Mouse (Mus musculus) hindbrain, embryonic 16.5 days (tissue): Measurements from ENCODE around the gene Ttc39a. TPM values are rescaled to one million over a fixed set of nuclear protein-coding genes. Genes with fewer than 3 reads are reported as not detected.
"Not testable (repeated sequence)": the region's sequence is repeated elsewhere in the genome, so short reads cannot be mapped to it uniquely, and the experiment has no call there.

Experiments
- ATAC-seq: fragments of 200-750 bp; cut with Nextera tagmentation; 2 replicates; pipeline ENCODE4 v1.8.0; 2017; ENCODE audit warnings: moderate TSS enrichment, moderate library complexity
- H3K27ac ChIP-seq: fragments of 300-500 bp; sonication (generic); 2 replicates; pipeline ENCODE4 v1.5.1; 2014; ENCODE audit warnings: low read depth, mild to moderate bottlenecking, control low read depth, low read length, moderate library complexity
- H3K27me3 ChIP-seq: fragments of 300-500 bp; sonication (generic); replicated peaks from 2 replicates; pipeline ENCODE4 v1.6.1; 2014; ENCODE audit warnings: low read length; ENCODE audit not compliant: control insufficient read depth, insufficient read depth
- H3K36me3 ChIP-seq: fragments of 300-500 bp; sonication (generic); 2 replicates; pipeline ENCODE4 v1.6.1; 2014; ENCODE audit warnings: mild to moderate bottlenecking, low read length, moderate library complexity, mixed read lengths; ENCODE audit not compliant: control insufficient read depth, insufficient read depth
- H3K4me1 ChIP-seq: fragments of 300-500 bp; sonication (generic); 2 replicates; pipeline ENCODE4 v1.6.1; 2014; ENCODE audit warnings: low read depth, low read length; ENCODE audit not compliant: control insufficient read depth, insufficient read depth
- H3K4me2 ChIP-seq: fragments of 300-500 bp; sonication (generic); 2 replicates; pipeline ENCODE4 v1.6.1; 2014; ENCODE audit warnings: mild to moderate bottlenecking, low read length, control low read depth, moderate library complexity
- H3K4me3 ChIP-seq: fragments of 300-500 bp; sonication (generic); 2 replicates; pipeline ENCODE4 v1.5.1; 2014; ENCODE audit warnings: mild to moderate bottlenecking, low read length, control low read depth, moderate library complexity
- H3K9ac ChIP-seq: fragments of 300-500 bp; sonication (generic); 2 replicates; pipeline ENCODE4 v1.6.1; 2014; ENCODE audit warnings: low read depth, mild to moderate bottlenecking, control low read depth, low read length, moderate library complexity
- H3K9me3 ChIP-seq: fragments of 300-500 bp; sonication (generic); 2 replicates; pipeline ENCODE4 v1.6.1; 2014; ENCODE audit warnings: mild to moderate bottlenecking, low read length, moderate library complexity; ENCODE audit not compliant: control insufficient read depth
- WGBS: fragments of 180-500 bp; shearing (Covaris S2); extraction: QIAGEN DNeasy Blood & Tissue Kit; methylation state at CpG from one replicate; pipeline ENCODE4 v1.1.7; 2014; 5-methylcytosine and 5-hydroxymethylcytosine counted together
- polyA plus RNA-seq: library from polyadenylated mRNA; unstranded; fragments of >200 nt; fragmentation: Nextera tagmentation; extraction: Ambion mirVana; gene quantifications from 2 replicates; pipeline ENCODE4 v1.2.1, GENCODE M21; 2015

The Ttc39a gene
- polyA plus RNA-seq, 1 experiment from 2014 or later = 5.0 TPM

DNA sequence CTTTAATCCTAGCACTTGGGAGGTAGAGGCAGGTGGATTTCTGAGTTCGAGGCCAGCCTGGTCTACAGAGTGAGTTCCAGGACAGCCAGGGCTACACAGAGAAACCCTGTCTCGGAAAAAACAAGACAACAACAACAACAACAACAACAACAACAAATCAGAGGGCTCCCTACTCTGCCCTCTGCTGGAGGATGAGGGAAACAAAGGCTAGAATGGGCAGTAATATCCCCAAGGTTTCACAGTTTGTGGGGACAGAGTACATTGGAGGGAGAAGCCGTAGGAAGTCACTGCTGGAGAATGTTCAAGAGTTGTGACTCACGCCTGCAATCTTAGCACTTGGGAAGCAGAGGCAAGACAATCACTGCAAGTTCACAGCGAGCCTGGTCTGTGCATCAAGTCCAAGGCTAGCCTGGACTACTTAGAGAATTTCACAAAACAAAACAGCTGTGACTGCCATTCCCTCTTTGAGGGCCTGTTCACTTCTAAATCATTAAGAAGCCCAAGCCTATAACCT lies 5.2 kb upstream of the Ttc39a start:
- Histone ChIP-seq H3K36me3 (no peaks in the 10 kb centered on the region), H3K27me3 (no peaks in the 10 kb centered on the region), H3K9me3 (no peaks in the 10 kb centered on the region), H3K27ac (no peak overlapping the region), H3K4me2 (no peak overlapping the region), H3K4me3 (no peak overlapping the region), H3K4me1 (peaks cover 6% of the 10 kb centered on the region), H3K9ac (no peak overlapping the region)
- no peak for ATAC-seq
- WGBS = 72% methylated on average over 5 of the region's 5 CpGs

DNA sequence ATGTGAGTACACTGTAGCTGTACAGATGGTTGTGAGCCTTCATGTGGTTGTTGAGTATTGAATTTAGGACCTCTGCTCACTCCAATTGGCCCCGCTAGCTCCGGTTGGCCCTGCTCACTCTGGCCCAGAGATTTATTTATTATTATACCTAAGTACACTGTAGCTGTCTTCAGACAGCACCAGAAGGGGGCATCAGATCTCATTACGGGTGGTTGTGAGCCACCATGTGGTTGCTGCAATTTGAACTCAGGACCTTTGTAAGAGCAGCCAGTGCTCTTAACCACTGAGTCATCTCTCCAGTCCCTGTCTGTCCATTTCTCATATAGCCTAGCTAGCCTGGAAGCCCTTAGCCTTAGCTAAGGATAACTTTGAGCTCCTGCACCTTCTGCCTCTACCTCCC lies 1.5 kb upstream of the Ttc39a start:
- H3K4me3 ChIP-seq, ATAC-seq: not testable (repeated sequence)

DNA sequence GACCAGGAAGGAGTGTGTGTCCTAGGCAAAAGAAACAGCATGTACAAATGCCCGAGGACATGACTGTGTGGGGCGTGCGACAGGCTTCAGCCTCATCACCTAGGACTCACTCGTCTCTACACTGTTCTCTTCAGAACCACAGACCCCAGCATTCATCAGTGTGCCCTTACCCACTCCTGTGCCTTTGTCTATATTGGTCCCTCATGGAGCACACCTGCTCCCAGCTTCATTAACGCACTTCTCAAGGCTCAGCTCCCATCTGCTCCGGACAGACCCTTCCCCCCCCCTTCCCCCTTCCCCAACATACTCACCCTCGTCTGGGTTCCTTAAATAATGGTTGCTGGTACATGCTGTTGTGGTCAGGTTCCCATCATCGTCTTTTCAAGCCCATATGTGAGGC lies 1.0 kb upstream of the Ttc39a start:
- Histone ChIP-seq H3K9me3 (no peaks in the 10 kb centered on the region), H3K9ac (no peak overlapping the region), H3K4me2 (peak overlapping the region; percentile 91; the same call in 1 of the 2 replicates), H3K27ac (no peak overlapping the region), H3K4me1 (peaks cover 10% of the 10 kb centered on the region), H3K36me3 (no peaks in the 10 kb centered on the region), H3K27me3 (no peaks in the 10 kb centered on the region), H3K4me3 (no peak overlapping the region)
- ATAC-seq = no peak
- WGBS = 44% methylated on average over 8 of the region's 8 CpGs

More for the DNA sequence above, 1.5 kb upstream of the Ttc39a start:
- not testable (repeated sequence) for H3K27me3 ChIP-seq, H3K4me2 ChIP-seq, H3K9me3 ChIP-seq, H3K9ac ChIP-seq, H3K36me3 ChIP-seq, H3K27ac ChIP-seq
- peaks cover 10% of the 10 kb centered on the region for H3K4me1 ChIP-seq
- WGBS = 86% methylated on average over 3 of the region's 3 CpGs

DNA sequence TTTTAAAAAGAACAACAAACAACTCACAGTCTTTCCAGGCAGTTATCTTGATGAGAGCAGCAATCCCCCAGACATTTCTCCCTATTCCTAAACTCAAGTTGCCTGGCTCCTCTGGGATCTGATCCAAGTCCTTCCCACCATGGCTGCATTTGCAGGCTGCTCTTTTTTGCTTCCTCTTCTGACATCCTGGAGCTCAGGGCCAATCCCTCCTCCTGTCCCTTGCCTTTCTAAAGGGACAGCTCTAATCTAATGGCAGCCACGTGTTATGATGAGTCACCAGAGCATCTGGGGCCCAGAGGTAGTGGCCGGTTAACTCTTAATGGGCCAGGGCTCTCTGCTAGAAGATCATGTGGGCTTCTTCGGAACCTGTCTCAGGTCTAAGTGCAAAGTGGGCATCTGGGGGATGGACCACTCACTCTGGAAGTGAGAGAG lies 353 bp upstream of the Ttc39a start:
- peak overlapping the region; percentile 86 for H3K9ac ChIP-seq
- H3K27me3 ChIP-seq = no peaks in the 10 kb centered on the region
- no peaks in the 10 kb centered on the region for H3K9me3 ChIP-seq
- H3K27ac ChIP-seq = peak overlapping the region; percentile 16
- ATAC-seq = peak; percentile 74
- H3K4me1 ChIP-seq = peaks cover 10% of the 10 kb centered on the region
- H3K4me3 ChIP-seq = peak overlapping the region; percentile 58
- no peaks in the 10 kb centered on the region for H3K36me3 ChIP-seq
- H3K4me2 ChIP-seq = peak overlapping the region; percentile 91
- 11% methylated on average over 3 of the region's 3 CpGs for WGBS

DNA sequence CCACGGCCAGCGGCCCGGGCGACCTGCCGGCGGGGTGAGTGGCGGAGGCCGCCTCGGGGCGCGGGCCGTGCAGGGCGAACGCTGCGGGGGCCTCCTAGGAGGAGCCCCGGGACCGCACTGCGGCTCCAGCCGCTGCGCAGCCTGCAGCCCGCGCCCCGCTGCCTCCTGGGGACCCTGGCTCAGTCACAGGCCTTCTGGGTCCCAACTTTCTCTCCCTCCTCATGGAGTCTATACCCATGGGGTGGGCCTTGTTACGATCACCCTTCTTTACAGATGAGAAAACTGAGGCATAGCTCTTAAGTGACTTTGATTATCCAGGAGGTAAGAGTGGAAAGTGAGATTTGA lies 725 bp downstream of the Ttc39a start:
- Histone ChIP-seq H3K4me2 (peak overlapping the region; percentile 91), H3K36me3 (no peaks in the 10 kb centered on the region), H3K4me3 (peak overlapping the region; percentile 58), H3K4me1 (peaks cover 10% of the 10 kb centered on the region), H3K9me3 (no peaks in the 10 kb centered on the region), H3K9ac (peak overlapping the region; percentile 86), H3K27me3 (no peaks in the 10 kb centered on the region), H3K27ac (no peak overlapping the region)
- WGBS = 6% methylated on average over 9 of the region's 24 CpGs
- ATAC-seq = peak; percentile 34; the same call in 1 of the 2 replicates

DNA sequence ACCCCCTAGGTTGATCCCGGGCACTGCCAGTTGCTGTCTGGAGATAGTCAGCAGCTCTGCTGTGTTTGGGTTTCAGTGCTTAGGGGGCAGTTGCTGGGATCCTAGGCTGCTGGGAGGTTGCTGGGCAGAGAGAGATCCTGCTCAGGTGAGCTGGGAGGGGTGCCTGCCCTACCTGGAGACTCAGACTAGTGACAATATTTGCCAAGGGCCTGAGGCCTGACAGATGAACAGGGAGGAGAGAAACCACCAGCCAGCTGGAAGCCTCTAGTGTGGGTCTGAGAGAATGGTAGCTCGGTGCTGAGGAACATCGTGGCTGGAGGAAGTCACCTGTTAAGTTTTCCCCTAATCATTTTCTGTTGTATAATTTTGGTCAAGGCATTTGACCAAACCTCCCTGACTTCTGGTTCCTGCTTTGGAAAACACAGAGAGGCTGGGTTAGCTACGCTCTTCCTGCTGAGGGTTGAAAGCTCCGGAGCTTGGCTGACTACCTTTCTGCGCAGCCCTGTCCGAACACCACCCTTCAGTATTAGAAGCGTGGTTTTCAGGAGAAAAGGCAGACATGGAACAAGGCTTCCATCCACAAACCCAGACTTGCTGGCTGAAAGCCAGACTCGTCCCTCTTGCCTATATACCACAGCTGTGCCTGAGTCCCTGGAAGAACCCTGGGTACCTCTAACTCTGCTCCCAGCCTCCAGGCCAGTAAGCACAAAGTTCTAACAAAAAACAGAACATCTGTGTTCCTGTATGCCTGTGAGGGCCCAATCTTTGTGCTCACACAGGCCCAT lies 1.5 kb downstream of the Ttc39a start:
- H3K4me3 ChIP-seq = no peak overlapping the region
- H3K36me3 ChIP-seq = no peaks in the 10 kb centered on the region
- peaks cover 10% of the 10 kb centered on the region for H3K4me1 ChIP-seq
- H3K9ac ChIP-seq = no peak overlapping the region
- peak overlapping the region; percentile 91; the same call in 1 of the 2 replicates for H3K4me2 ChIP-seq
- H3K27ac ChIP-seq = no peak overlapping the region
- no peaks in the 10 kb centered on the region for H3K27me3 ChIP-seq
- WGBS = 75% methylated on average over 9 of the region's 9 CpGs
- no peak for ATAC-seq
- H3K9me3 ChIP-seq = no peaks in the 10 kb centered on the region

DNA sequence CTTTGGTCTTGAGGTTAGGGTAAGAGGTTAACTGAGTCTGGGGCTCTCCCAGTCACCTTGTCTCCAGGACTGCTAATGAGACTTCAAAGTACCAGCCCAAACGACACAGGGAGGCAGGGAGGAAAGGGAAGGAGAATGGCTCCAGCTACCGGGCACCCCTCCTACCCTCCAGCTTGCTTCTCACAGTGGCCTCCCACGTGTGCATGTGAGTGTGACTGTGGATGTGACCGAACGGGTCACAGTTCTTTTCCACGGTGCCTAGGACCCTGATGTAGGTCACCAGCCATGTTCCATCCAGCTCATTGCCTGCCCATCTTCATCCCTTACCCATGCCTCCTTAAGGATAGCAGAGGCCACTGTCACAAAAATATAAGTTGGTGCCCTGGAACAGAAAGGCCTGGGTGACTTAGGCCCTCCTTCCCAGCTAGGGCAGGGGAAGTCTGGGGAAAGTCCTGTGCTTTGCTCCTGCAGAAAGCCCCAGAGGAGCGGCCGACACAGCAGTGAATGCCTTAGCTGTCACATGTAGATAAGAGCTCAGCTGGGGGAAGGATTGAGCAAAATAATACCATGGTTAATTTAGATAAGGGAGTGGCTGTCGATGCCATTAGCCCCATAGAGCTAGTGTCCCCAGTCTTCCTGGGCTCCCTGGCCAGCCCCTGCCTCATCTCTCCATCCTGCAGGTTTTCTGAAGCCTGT lies 4.4 kb downstream of the Ttc39a start:
- ATAC-seq = no peak
- Histone ChIP-seq H3K9me3 (no peaks in the 10 kb centered on the region), H3K4me2 (no peak overlapping the region), H3K27ac (no peak overlapping the region), H3K9ac (no peak overlapping the region), H3K4me1 (peaks cover 8% of the 10 kb centered on the region), H3K36me3 (no peaks in the 10 kb centered on the region), H3K27me3 (no peaks in the 10 kb centered on the region), H3K4me3 (no peak overlapping the region)
- 60% methylated on average over 9 of the region's 9 CpGs for WGBS

DNA sequence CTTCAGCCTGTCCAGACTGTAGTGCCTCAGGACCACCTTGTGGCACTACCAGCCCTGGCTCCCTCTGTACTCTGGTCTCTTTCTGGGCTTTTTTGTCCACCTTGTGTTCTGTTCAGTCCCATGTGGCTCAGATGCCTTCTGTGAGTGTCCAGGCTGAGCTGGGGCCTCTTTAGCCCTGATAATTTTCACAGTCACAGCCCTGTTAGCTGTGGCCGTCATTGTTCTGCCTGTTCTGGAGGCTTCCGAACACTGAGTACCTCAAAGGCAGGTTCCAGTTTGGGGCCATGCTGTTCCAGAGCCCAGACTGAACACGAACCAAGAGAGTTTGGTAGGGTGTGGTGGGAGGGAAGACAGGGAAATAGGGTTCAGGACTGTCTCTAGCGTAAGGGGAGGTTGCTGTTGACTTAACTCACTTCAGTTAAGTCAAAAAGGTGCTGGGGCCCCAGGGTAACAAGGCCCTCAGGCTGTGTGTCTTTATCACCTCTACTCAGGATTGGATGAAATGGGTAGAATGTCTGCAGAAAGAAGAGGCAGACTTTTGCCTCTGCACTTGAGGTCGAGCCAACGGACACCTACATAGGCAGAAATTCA lies 5.0 kb downstream of the Ttc39a start:
- WGBS = 93% methylated on average over 6 of the region's 6 CpGs
- H3K27ac ChIP-seq = no peak overlapping the region
- H3K9ac ChIP-seq = no peak overlapping the region
- no peaks in the 10 kb centered on the region for H3K27me3 ChIP-seq
- H3K4me2 ChIP-seq = no peak overlapping the region
- H3K4me3 ChIP-seq = no peak overlapping the region
- H3K36me3 ChIP-seq = no peaks in the 10 kb centered on the region
- no peak for ATAC-seq
- H3K4me1 ChIP-seq = peaks cover 2% of the 10 kb centered on the region; the same call in 1 of the 2 replicates
- no peaks in the 10 kb centered on the region for H3K9me3 ChIP-seq

DNA sequence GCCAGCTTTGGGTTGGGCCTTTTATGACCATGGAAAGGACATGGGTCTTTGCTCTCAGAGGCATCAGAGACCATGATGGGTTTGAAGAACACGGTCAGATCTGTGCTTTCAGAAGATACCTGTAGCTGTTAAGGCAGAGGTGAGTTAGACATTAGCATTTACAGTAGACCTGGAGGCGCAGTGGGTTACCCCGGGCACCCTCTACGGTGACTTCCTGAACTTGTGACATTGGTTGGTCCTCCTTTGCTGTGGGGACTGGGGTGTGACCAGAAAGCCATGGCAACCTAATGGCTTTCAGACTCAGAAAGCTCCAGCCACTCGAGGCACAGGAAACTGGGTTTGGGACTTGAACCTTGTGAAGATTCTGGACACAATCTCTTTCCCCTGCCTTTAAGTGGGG lies 5.8 kb downstream of the Ttc39a start:
- Histone ChIP-seq H3K27ac (no peak overlapping the region), H3K9ac (no peak overlapping the region), H3K4me3 (no peak overlapping the region), H3K4me1 (no peaks in the 10 kb centered on the region), H3K4me2 (no peak overlapping the region), H3K27me3 (no peaks in the 10 kb centered on the region), H3K9me3 (no peaks in the 10 kb centered on the region), H3K36me3 (no peaks in the 10 kb centered on the region)
- no peak for ATAC-seq
- 88% methylated on average over 5 of the region's 5 CpGs for WGBS
